Mouse (Mus musculus) CH12.LX (cell line): ENCODE data around the gene Htr1a. TPM values are rescaled to one million over a fixed set of nuclear protein-coding genes. Genes with fewer than 3 reads are reported as not detected.

Experiments
- DNase-seq: peaks from one replicate; pipeline ENCODE4 v3.0.0-alpha.2; 2013; ENCODE audit errors: extremely low read depth
- H3K27ac ChIP-seq: 2 replicates; pipeline ENCODE4 v1.5.1; 2012; ENCODE audit warnings: low read depth, mild to moderate bottlenecking, control low read depth, moderate library complexity; ENCODE audit not compliant: insufficient read depth
- H3K27me3 ChIP-seq: replicated peaks from 2 replicates; pipeline ENCODE3; 2012; ENCODE audit warnings: inconsistent platforms
- H3K36me3 ChIP-seq, 2 experiments: replicated peaks in 1 of 2; 2 replicates each; pipeline versions ENCODE3 to v1.6.1; 2012; ENCODE audit warnings: inconsistent platforms in 1 of 2, low read length in 1 of 2, mild to moderate bottlenecking in 1 of 2, mixed read lengths in 1 of 2, moderate library complexity in 1 of 2; ENCODE audit not compliant: control insufficient read depth in 1 of 2, insufficient read depth in 1 of 2
- H3K4me1 ChIP-seq, 2 experiments: 2 replicates each; pipeline ENCODE4 v1.6.1; 2012; ENCODE audit warnings: inconsistent platforms in 1 of 2, moderate library complexity in 1 of 2; ENCODE audit not compliant: insufficient read depth in 2 of 2, control insufficient read depth in 1 of 2
- H3K4me2 ChIP-seq: 2 replicates; pipeline ENCODE4 v1.6.1; 2012; ENCODE audit warnings: low read depth, mild to moderate bottlenecking, control low read depth; ENCODE audit not compliant: poor library complexity, insufficient read depth, severe bottlenecking
- H3K4me3 ChIP-seq, 3 experiments: fragments of 150-350 bp in 1 of 3; sonication (generic) in 1 of 3; replicated peaks in 1 of 3; 2 replicates each; pipeline versions ENCODE3 to v1.5.1; 2011 to 2012; ENCODE audit warnings: low read depth in 2 of 3, low read length in 2 of 3, mild to moderate bottlenecking in 2 of 3, moderate library complexity in 2 of 3, control low read depth in 1 of 3, improper control_type of control experiment in 1 of 3, inconsistent platforms in 1 of 3, mixed read lengths in 1 of 3; ENCODE audit not compliant: poor library complexity in 1 of 3
- H3K79me2 ChIP-seq: replicated peaks from 2 replicates; pipeline ENCODE4 v1.6.1; 2012; ENCODE audit warnings: mild to moderate bottlenecking, moderate library complexity; ENCODE audit not compliant: control insufficient read depth, poor library complexity, insufficient read depth, severe bottlenecking; ENCODE audit errors: extremely low read depth
- H3K9ac ChIP-seq: 2 replicates; pipeline ENCODE4 v1.6.1; 2012; ENCODE audit warnings: low read depth, mild to moderate bottlenecking, control low read depth, moderate library complexity; ENCODE audit not compliant: insufficient read depth
- H3K9me3 ChIP-seq: replicated peaks from 2 replicates; pipeline ENCODE3; 2012; ENCODE audit warnings: low read length, inconsistent platforms, mixed read lengths
- BHLHE40 ChIP-seq: IDR thresholded peaks from 2 replicates; pipeline ENCODE4 v1.6.1; 2011; ENCODE audit warnings: mild to moderate bottlenecking, low read depth, low read length, improper control_type of control experiment
- CHD2 ChIP-seq: IDR thresholded peaks from 2 replicates; pipeline ENCODE4 v1.6.1; 2011; ENCODE audit warnings: low read length, improper control_type of control experiment
- CTCF ChIP-seq, 2 experiments: IDR thresholded peaks in 1 of 2; conservative IDR thresholded peaks in 1 of 2; 2 replicates each; pipeline ENCODE4 v1.5.1; 2011 to 2012; ENCODE audit warnings: low read depth in 2 of 2, low read length in 2 of 2, improper control_type of control experiment in 1 of 2, inconsistent platforms in 1 of 2, mild to moderate bottlenecking in 1 of 2, moderate library complexity in 1 of 2
- E2F4 ChIP-seq: IDR thresholded peaks from 2 replicates; pipeline ENCODE4 v1.6.1; 2011; ENCODE audit warnings: low read depth, low read length, improper control_type of control experiment; ENCODE audit not compliant: insufficient replicate concordance
- ETS1 ChIP-seq: conservative IDR thresholded peaks from 2 replicates; pipeline ENCODE4 v1.6.1; 2012; ENCODE audit warnings: low read depth, mild to moderate bottlenecking, inconsistent platforms, low read length, improper control_type of control experiment, moderate library complexity
- GABPA ChIP-seq: IDR thresholded peaks from 2 replicates; pipeline ENCODE4 v1.6.1; 2012; ENCODE audit warnings: low read depth, low read length, improper control_type of control experiment, inconsistent platforms; ENCODE audit not compliant: insufficient replicate concordance
- MXI1 ChIP-seq: IDR thresholded peaks from 2 replicates; pipeline ENCODE4 v1.6.1; 2011; ENCODE audit warnings: mild to moderate bottlenecking, low read depth, low read length, improper control_type of control experiment
- MYC ChIP-seq: IDR thresholded peaks from 2 replicates; pipeline ENCODE4 v1.6.1; 2011; ENCODE audit warnings: low read depth, mild to moderate bottlenecking, improper control_type of control experiment, low read length
- PAX5 ChIP-seq: IDR thresholded peaks from 2 replicates; pipeline ENCODE4 v1.6.1; 2012; ENCODE audit warnings: low read length, inconsistent platforms, mixed read lengths
- POLR2A ChIP-seq: IDR thresholded peaks from 2 replicates; pipeline ENCODE4 v1.6.1; 2011; ENCODE audit warnings: low read depth, mild to moderate bottlenecking, improper control_type of control experiment, low read length
- POLR2AphosphoS2 ChIP-seq: IDR thresholded peaks from 2 replicates; pipeline ENCODE4 v1.6.1; 2011; ENCODE audit warnings: low read depth, low read length, improper control_type of control experiment
- RAD21 ChIP-seq: IDR thresholded peaks from 2 replicates; pipeline ENCODE4 v1.6.1; 2011; ENCODE audit warnings: low read depth, mild to moderate bottlenecking, low read length, improper control_type of control experiment, moderate library complexity
- RCOR1 ChIP-seq: conservative IDR thresholded peaks from 2 replicates; pipeline ENCODE4 v1.6.1; 2012; ENCODE audit warnings: low read depth, mild to moderate bottlenecking, inconsistent platforms, low read length, improper control_type of control experiment
- SMC3 ChIP-seq: IDR thresholded peaks from 2 replicates; pipeline ENCODE4 v1.6.1; 2011; ENCODE audit warnings: low read depth, low read length, improper control_type of control experiment
- TCF12 ChIP-seq: IDR thresholded peaks from 2 replicates; pipeline ENCODE4 v1.6.1; 2014; ENCODE audit warnings: low read depth, mild to moderate bottlenecking, inconsistent platforms, low read length, improper control_type of control experiment
- UBTF ChIP-seq: IDR thresholded peaks from 2 replicates; pipeline ENCODE4 v1.6.1; 2012; ENCODE audit warnings: low read depth, mild to moderate bottlenecking, inconsistent platforms, low read length, improper control_type of control experiment, moderate library complexity
- USF1 ChIP-seq: IDR thresholded peaks from 2 replicates; pipeline ENCODE4 v1.6.1; 2014; ENCODE audit warnings: low read depth, mild to moderate bottlenecking, inconsistent platforms, low read length, improper control_type of control experiment
- ZC3H11A ChIP-seq: IDR thresholded peaks from 2 replicates; pipeline ENCODE4 v1.6.1; 2012; ENCODE audit warnings: low read depth, mild to moderate bottlenecking, inconsistent platforms, low read length, improper control_type of control experiment
- ZKSCAN1 ChIP-seq: IDR thresholded peaks from 2 replicates; pipeline ENCODE4 v1.6.1; 2012; ENCODE audit warnings: low read depth, inconsistent platforms, low read length, improper control_type of control experiment, borderline replicate concordance
- ZMIZ1 ChIP-seq: IDR thresholded peaks from 2 replicates; pipeline ENCODE4 v1.6.1; 2012; ENCODE audit warnings: low read depth, mild to moderate bottlenecking, inconsistent platforms, low read length, improper control_type of control experiment
- dilution Hi-C: fragments of 300-500 bp; cut with MboI; formaldehyde crosslinking; loops from 2 replicates; pipeline ENCODE4 v1.14.3; 2020; ENCODE audit warnings: low sequenced_read_pairs; ENCODE audit not compliant: extremely low pct_unique_long_range_greater_than_20kb, extremely low pct_ligation_motif_present
- in situ Hi-C: fragments of 300-500 bp; cut with MboI; formaldehyde crosslinking; loops from 3 replicates; pipeline ENCODE4 v1.14.3; 2019; ENCODE audit warnings: low sequenced_read_pairs, low pct_ligation_motif_present, low pct_unique_long_range_greater_than_20kb, mixed read lengths
- polyA plus RNA-seq: library from polyadenylated mRNA; unstranded; fragments of >175 nt; gene quantifications from 2 replicates; pipeline ENCODE4 v1.2.1, GENCODE M21; 2012; ENCODE audit warnings: low read depth; ENCODE audit not compliant: insufficient read length
- total RNA-seq, 2 experiments: library from RNA; depleted of rRNA; stranded (reverse); fragments of 300-350 nt in 1 of 2; fragments of >200 nt in 1 of 2; gene quantifications; 2 replicates each; pipeline ENCODE4 v1.2.3; 2012 to 2014

The Htr1a gene
- total and polyA plus RNA-seq, 3 experiments: not detected

- H3K4me3 ChIP-seq: no peak overlapping the region
- no peaks in the 10 kb centered on the region for H3K79me2 ChIP-seq
- in situ Hi-C loops (no loop called here), dilution Hi-C loops (no loop called here)
- DNase-seq: no peak
- TF ChIP-seq TCF12 (no peak), USF1 (no peak), ZMIZ1 (no peak), PAX5 (no peak), MXI1 (no peak), CHD2 (no peak), MYC (no peak), POLR2AphosphoS2 (no peak)
- no peaks in the 10 kb centered on the region for H3K36me3 ChIP-seq
- no peaks in the 10 kb centered on the region for H3K4me1 ChIP-seq
- H3K27ac ChIP-seq: no peak overlapping the region
- no peaks in the 10 kb centered on the region for H3K27me3 ChIP-seq
- H3K4me2 ChIP-seq: no peak overlapping the region
- no peaks in the 10 kb centered on the region for H3K9me3 ChIP-seq
- H3K9ac ChIP-seq: no peak overlapping the region
Measured at GRCm38 (mm10) chr13:105433630-105434029, 9.8 kb upstream of the Htr1a start.

- in situ Hi-C loops (no loop called here), dilution Hi-C loops (no loop called here)
- DNase-seq: peak; percentile 49
Measured at GRCm38 (mm10) chr13:105442576-105442975, 863 bp upstream of the Htr1a start.

GRCm38 (mm10) chr13:105443871-105444237, 415 bp downstream of the Htr1a start:
- no peak for TF ChIP-seq E2F4
- no peak for TF ChIP-seq POLR2A
- TF ChIP-seq RCOR1: no peak
- no peak for TF ChIP-seq USF1
- no peak for TF ChIP-seq ZC3H11A
- no peak for TF ChIP-seq ZKSCAN1
- no peak for TF ChIP-seq UBTF
- no peak for TF ChIP-seq MXI1
- TF ChIP-seq GABPA: no peak
- TF ChIP-seq CTCF (conservative IDR thresholded peaks at IDR 0.05 in 1 of 2, IDR thresholded peaks at IDR 0.05 in 1 of 2; ENCODE audit: low read depth in 2 of 2, low read length in 2 of 2): no peak
- TF ChIP-seq, all 38 proteins: peak for 0
- Histone ChIP-seq H3K4me3 (no peak overlapping the region), H3K27me3 (no peaks in the 10 kb centered on the region), H3K4me2 (no peak overlapping the region), H3K36me3 (no peaks in the 10 kb centered on the region), H3K9me3 (peaks cover 11% of the 10 kb centered on the region), H3K27ac (no peak overlapping the region), H3K4me1 (no peaks in the 10 kb centered on the region), H3K9ac (no peak overlapping the region), H3K79me2 (no peaks in the 10 kb centered on the region)
- dilution Hi-C loops: no loop called here
- in situ Hi-C loops: no loop called here
- DNase-seq: no peak

More at GRCm38 (mm10) chr13:105442576-105442975, 863 bp upstream of the Htr1a start:
- Histone ChIP-seq H3K4me1 (no peaks in the 10 kb centered on the region), H3K9me3 (peaks cover 11% of the 10 kb centered on the region), H3K9ac (no peak overlapping the region), H3K79me2 (no peaks in the 10 kb centered on the region), H3K27ac (no peak overlapping the region), H3K4me2 (no peak overlapping the region), H3K27me3 (no peaks in the 10 kb centered on the region), H3K36me3 (no peaks in the 10 kb centered on the region), H3K4me3 (no peak overlapping the region)
- no peak for TF ChIP-seq ETS1
- peak; percentile 61 for TF ChIP-seq RAD21
- TF ChIP-seq SMC3: peak; percentile 45
- TF ChIP-seq BHLHE40: no peak
- TF ChIP-seq ZMIZ1: no peak
- TF ChIP-seq CTCF (conservative IDR thresholded peaks at IDR 0.05 in 1 of 2, IDR thresholded peaks at IDR 0.05 in 1 of 2; ENCODE audit: low read depth in 2 of 2, low read length in 2 of 2): peak; percentile 18 to 60; a peak in 3 of 4 replicates
